Mouse (Mus musculus) bone marrow macrophage, adult 2 months (primary cell): ENCODE results near the gene Ldb1.

ENCODE experiments used
- CTCF ChIP-seq: IDR thresholded peaks from 2 replicates; pipeline ENCODE4 v1.5.1; 2012; ENCODE audit warnings: low read depth, mild to moderate bottlenecking, low read length, moderate library complexity
- POLR2A ChIP-seq: IDR thresholded peaks from 2 replicates; pipeline ENCODE4 v1.6.1; 2012; ENCODE audit warnings: mild to moderate bottlenecking, low read depth, low read length, borderline replicate concordance

GRCm38 (mm10) chr19:45997365-45997764 is 47.6 kb downstream of the Ldb1 start:
- TF ChIP-seq CTCF (no peak), POLR2A (no peak)
